Mouse (Mus musculus) frontal cortex, adult (tissue): ENCODE measurements at regions not wholly inside any gene's neighbourhood (a gene's known extent, or its start where the extent isn't known, plus 50 kb on each side); places are given as distances from the start of the nearest gene placed in this dataset.
"Not testable (repeated sequence)": the region's sequence is repeated elsewhere in the genome, so short reads cannot be mapped to it uniquely, and the experiment has no call there.

Experiments
- ATAC-seq: cut with Nextera tagmentation; 2 replicates; pipeline ENCODE4 v1.9.2; 2017; ENCODE audit warnings: mild to moderate bottlenecking, moderate library complexity, mixed read lengths; ENCODE audit not compliant: low TSS enrichment

- ATAC-seq: not testable (repeated sequence)
These were observed 325.0 kb downstream of the Phf3 start for GRCm38 (mm10) chr1:30548761-30549160.

DNA sequence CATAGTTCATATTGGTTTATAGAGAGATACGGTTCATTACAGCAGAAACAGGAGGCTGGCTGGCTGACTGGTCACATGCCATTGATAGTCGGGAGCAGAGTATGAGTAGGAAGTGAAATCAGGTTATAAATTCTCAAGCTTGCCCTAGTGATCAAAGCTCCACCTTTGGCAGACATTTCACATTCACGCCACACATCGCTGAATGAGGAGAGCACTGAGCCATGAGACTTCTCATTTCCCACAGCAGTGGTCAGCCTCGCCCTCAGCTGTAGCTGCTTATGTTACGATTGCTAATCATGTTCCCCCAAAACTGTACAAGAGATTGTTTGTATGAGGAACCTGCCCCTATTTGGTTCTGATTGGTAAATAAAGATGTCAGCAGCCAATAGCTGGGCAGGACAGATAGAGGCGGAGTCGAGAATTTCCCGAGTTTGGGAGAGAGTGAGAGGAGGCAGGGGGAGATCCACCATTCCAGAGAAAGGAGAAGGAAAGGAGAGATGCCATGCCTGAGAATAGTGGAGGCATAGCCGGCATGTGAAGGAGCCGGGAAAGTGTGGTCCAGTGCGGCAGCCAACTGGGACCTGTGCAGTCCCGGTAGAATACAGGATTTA, 333.5 kb downstream of the Phf3 start:
- ATAC-seq: no peak

GRCm38 (mm10) chr1:30536989-30537975, 336.4 kb downstream of the Phf3 start:
- ATAC-seq: no peak

DNA sequence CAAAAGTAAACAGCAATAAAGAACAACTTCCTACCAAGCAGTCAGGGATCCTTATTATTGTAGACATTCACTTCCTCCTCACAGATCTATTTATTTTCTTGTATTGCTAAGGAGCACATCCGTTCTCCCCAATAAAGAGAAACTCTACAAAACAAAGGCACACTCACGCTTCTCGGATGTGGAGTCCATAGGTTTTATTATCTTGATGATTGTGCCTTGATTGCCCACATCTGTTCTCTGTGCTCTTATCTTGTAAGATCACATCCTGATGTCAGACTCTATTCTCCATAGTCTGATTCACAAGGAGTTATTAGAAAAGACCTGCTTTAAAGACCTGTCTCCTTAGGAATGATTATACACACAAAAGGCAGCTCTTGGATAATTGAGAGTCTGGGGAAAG, 356.4 kb downstream of the Phf3 start:
- ATAC-seq: no peak

GRCm38 (mm10) chr1:30515846-30516245, 357.9 kb downstream of the Phf3 start:
- ATAC-seq: no peak

DNA sequence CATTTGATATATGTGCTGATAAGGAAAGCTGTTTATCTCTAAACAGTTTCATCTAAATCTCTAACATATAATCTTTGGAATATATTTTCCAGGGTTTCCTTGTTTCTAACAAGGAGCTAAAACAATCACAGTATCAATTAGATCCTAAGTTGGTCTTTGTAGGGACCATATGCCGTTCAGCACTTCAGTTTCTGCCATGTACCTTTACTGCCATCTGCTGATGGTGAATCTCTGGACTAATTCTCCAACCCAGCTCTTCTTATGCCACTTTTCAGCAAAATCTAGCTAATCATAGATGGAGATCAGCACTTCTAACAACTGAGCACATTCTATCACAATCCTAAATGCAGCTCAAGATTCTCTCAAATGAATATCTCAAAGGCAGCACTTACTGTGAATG, 370.5 kb downstream of the Phf3 start:
- peak; percentile 92 for ATAC-seq

- ATAC-seq: no peak
These were observed 413.3 kb downstream of the Phf3 start for GRCm38 (mm10) chr1:30460295-30460958.

DNA sequence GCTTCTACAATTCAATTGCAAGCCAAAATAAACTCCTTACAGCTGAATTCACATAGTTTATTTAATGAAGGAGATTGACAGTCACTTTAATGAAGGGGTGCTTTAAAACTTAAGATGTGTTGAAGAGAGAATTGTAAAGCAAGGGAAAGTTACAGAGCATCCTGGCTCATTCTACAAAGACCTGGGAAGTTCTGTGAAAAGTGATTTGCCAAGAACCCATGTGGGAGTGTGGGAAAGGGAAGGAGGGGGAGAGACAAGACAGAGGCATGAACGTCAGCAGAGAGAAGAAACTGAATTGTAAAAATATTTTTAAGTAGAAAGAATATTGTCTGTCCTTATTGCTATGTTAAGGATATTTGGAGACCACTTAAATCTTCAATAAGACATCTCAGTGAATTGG, 435.8 kb downstream of the Phf3 start:
- ATAC-seq: peak; percentile 99

DNA sequence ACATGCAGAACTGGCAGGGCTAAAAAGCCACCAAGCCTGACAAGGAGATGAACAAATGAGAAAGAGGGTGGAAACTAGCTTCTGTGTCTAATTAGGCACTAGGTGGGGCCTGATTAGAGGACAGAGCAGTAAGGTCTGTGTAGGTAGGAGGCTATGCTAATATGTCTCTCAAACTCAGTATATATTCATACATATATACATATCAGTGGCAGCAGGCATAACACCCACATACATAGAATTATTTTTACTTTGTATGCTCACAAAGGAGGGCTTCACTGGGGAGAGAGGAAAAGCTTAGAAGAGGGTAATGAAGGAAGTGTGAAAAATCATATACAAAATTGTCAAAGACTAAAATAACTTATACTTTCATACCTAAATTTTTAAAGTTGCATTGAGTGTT, 457.1 kb downstream of the Phf3 start:
- ATAC-seq: peak; percentile 92

DNA sequence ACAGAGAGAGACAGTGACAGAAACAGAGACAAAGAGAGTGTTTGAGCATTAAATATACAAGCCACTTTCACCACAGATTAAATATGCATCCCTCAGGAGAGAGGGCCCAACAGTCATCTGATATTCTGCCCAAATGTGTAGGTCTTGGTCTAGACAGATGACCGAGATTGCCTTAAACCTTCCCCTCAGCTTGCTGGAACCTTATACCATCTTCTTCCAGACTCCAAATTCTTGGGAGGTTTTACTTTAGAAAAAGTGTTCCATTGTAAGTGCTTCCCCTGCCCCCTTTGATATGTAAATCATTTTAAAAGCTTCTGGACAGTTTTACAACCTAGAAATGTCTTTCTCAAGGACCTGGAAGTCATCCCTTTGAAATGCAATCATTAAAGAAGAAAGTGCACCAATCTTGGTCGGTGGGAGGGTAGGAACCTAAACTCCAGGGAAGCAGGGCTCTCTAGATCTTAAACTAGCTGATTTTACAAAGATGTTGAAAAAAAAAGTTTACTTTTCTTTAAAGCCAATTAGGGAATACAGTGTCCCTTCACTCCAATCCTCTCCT, 458.8 kb downstream of the Phf3 start:
- ATAC-seq: no peak
